Mouse (Mus musculus) heart, postnatal 0 days (tissue): ENCODE data around the gene Kctd19. TPM values are rescaled to one million over a fixed set of nuclear protein-coding genes. Genes with fewer than 3 reads are reported as not detected.

Experiments
- ATAC-seq: fragments of 200-750 bp; cut with Nextera tagmentation; 2 replicates; pipeline ENCODE4 v1.8.0; 2017; ENCODE audit warnings: low read depth, moderate number of reproducible peaks, moderate library complexity; ENCODE audit not compliant: insufficient read depth
- DNase-seq: peaks from one replicate; pipeline ENCODE4 v3.0.0-alpha.2; 2016; ENCODE audit warnings: low spot score
- H3K27ac ChIP-seq: fragments of 300-500 bp; sonication (generic); 2 replicates; pipeline ENCODE4 v1.5.1; 2014; ENCODE audit warnings: low read depth, mild to moderate bottlenecking
- H3K27me3 ChIP-seq: fragments of 300-500 bp; sonication (generic); 2 replicates; pipeline ENCODE4 v1.6.1; 2014; ENCODE audit warnings: low read length, mixed read lengths; ENCODE audit not compliant: control insufficient read depth, insufficient read depth
- H3K36me3 ChIP-seq: fragments of 300-500 bp; sonication (generic); replicated peaks from 2 replicates; pipeline ENCODE4 v1.6.1; 2014; ENCODE audit warnings: low read length, mixed read lengths; ENCODE audit not compliant: control insufficient read depth, insufficient read depth
- H3K4me1 ChIP-seq: fragments of 300-500 bp; sonication (generic); 2 replicates; pipeline ENCODE4 v1.6.1; 2014; ENCODE audit warnings: antibody characterized with exemption; ENCODE audit not compliant: control insufficient read depth, insufficient read depth
- H3K4me2 ChIP-seq: fragments of 300-500 bp; sonication (generic); 2 replicates; pipeline ENCODE4 v1.6.1; 2014; ENCODE audit warnings: low read depth, mild to moderate bottlenecking, low read length, moderate library complexity
- H3K4me3 ChIP-seq: fragments of 300-500 bp; sonication (generic); 2 replicates; pipeline ENCODE4 v1.5.1; 2014; ENCODE audit warnings: low read depth, low read length
- H3K9ac ChIP-seq: fragments of 300-500 bp; sonication (generic); replicated peaks from 2 replicates; pipeline ENCODE4 v1.6.1; 2014; ENCODE audit warnings: low read depth, low read length, mixed read lengths
- H3K9me3 ChIP-seq: fragments of 300-500 bp; sonication (generic); replicated peaks from 2 replicates; pipeline ENCODE4 v1.6.1; 2016; ENCODE audit warnings: low read length; ENCODE audit not compliant: control insufficient read depth
- CTCF ChIP-seq: IDR thresholded peaks from 2 replicates; pipeline ENCODE4 v1.5.1; 2016; ENCODE audit warnings: antibody characterized with exemption, control low read depth, low read depth
- EP300 ChIP-seq: IDR thresholded peaks from 2 replicates; pipeline ENCODE4 v1.6.1; 2016; ENCODE audit warnings: antibody characterized with exemption, low read depth
- WGBS: fragments of 180-500 bp; shearing (Covaris S2); extraction: QIAGEN DNeasy Blood & Tissue Kit; methylation state at CpG from one replicate; pipeline ENCODE4 v1.1.7; 2014; 5-methylcytosine and 5-hydroxymethylcytosine counted together
- polyA plus RNA-seq: library from polyadenylated mRNA; unstranded; fragments of >200 nt; fragmentation: Nextera tagmentation; extraction: Ambion mirVana; gene quantifications from 2 replicates; pipeline ENCODE4 v1.2.1, GENCODE M21; 2015
- total RNA-seq: library from RNA; depleted of rRNA; stranded (reverse); fragments of >200 nt; gene quantifications from 2 replicates; pipeline ENCODE4 v1.2.3, GENCODE M21; 2014; ENCODE audit warnings: low replicate concordance

Kctd19 gene
- total and polyA plus RNA-seq, 2 experiments from 2014 or later = not detected

GRCm38 (mm10) chr8:105406416-105406815, 6.9 kb downstream of the Kctd19 start:
- no peaks in the 10 kb centered on the region for H3K27me3 ChIP-seq
- no peaks in the 10 kb centered on the region for H3K4me1 ChIP-seq
- H3K4me2 ChIP-seq = no peak overlapping the region
- no peaks in the 10 kb centered on the region for H3K9me3 ChIP-seq
- no peak for TF ChIP-seq EP300
- TF ChIP-seq CTCF = no peak
- ATAC-seq = no peak
- no peak overlapping the region for H3K9ac ChIP-seq
- H3K27ac ChIP-seq = no peak overlapping the region
- no peak for DNase-seq
- WGBS = 77% methylated on average over 10 of the region's 10 CpGs
- H3K36me3 ChIP-seq = no peaks in the 10 kb centered on the region
- no peak overlapping the region for H3K4me3 ChIP-seq

GRCm38 (mm10) chr8:105404496-105404895, 8.8 kb downstream of the Kctd19 start:
- no peak overlapping the region for H3K4me2 ChIP-seq
- no peak overlapping the region for H3K27ac ChIP-seq
- no peak overlapping the region for H3K9ac ChIP-seq
- DNase-seq = no peak
- ATAC-seq = no peak
- no peaks in the 10 kb centered on the region for H3K36me3 ChIP-seq
- H3K4me1 ChIP-seq = no peaks in the 10 kb centered on the region
- no peaks in the 10 kb centered on the region for H3K27me3 ChIP-seq
- WGBS = 83% methylated on average over 1 of the region's 1 CpGs
- no peaks in the 10 kb centered on the region for H3K9me3 ChIP-seq
- no peak overlapping the region for H3K4me3 ChIP-seq
- no peak for TF ChIP-seq EP300
- no peak for TF ChIP-seq CTCF

DNA sequence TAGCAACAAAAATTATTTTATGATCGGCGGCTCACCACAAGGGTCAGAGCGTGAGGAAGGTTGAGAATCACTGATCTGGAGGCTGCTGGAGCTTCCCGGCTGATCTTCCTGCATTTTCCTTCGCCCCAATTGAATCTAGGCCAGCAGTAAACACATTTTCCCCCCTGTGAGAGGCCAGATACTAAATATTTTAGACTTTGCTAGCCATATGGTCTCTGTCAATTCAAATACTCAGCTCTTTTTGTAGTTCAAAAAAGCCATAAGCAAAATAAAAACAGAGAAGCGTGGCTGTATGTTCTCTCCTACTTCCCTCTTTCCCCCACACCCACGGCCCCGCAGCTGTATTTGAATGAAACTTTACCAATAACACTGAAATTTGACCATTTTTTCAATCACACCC, 9.8 kb downstream of the Kctd19 start:
- no peaks in the 10 kb centered on the region for H3K27me3 ChIP-seq
- no peak overlapping the region for H3K4me2 ChIP-seq
- H3K36me3 ChIP-seq = no peaks in the 10 kb centered on the region
- DNase-seq = no peak
- no peaks in the 10 kb centered on the region for H3K9me3 ChIP-seq
- no peak overlapping the region for H3K27ac ChIP-seq
- H3K4me3 ChIP-seq = no peak overlapping the region
- H3K9ac ChIP-seq = no peak overlapping the region
- no peak for ATAC-seq
- WGBS = 84% methylated on average over 8 of the region's 8 CpGs
- TF ChIP-seq CTCF (no peak), EP300 (no peak)
- no peaks in the 10 kb centered on the region for H3K4me1 ChIP-seq

DNA sequence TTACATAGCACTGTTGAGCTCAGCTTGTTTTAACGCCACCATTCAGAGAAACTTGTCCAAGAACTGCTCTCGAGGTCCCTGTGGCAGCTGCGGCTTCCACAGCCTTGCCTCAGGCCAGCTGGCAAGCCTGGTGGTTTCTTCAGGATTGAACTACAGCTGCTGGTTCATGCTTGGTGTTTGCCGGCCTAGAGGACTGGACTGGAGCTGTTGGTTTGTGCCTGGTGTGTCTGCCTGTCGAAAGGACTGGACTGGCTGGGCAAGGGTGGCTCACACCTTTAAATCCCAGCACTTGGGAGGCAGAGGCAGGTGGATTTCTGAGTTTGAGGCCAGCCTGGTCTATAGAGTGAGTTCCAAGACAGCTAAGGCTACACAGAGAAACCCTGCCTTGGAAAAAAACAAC, 13.3 kb downstream of the Kctd19 start:
- no peak overlapping the region for H3K4me2 ChIP-seq
- H3K27me3 ChIP-seq = 0 out of 2 replicates have a peak, but pooled peaks cover 5% of the 10 kb centered on the region
- H3K9ac ChIP-seq = no peak overlapping the region
- TF ChIP-seq CTCF (no peak), EP300 (no peak)
- no peak for ATAC-seq
- DNase-seq = no peak
- H3K36me3 ChIP-seq = no peaks in the 10 kb centered on the region
- no peaks in the 10 kb centered on the region for H3K9me3 ChIP-seq
- no peak overlapping the region for H3K27ac ChIP-seq
- WGBS = 85% methylated on average over 5 of the region's 5 CpGs
- H3K4me1 ChIP-seq = no peaks in the 10 kb centered on the region
- H3K4me3 ChIP-seq = no peak overlapping the region

GRCm38 (mm10) chr8:105397747-105398146, 15.6 kb downstream of the Kctd19 start:
- H3K27ac ChIP-seq = no peak overlapping the region
- 0 out of 2 replicates have a peak, but pooled peaks cover 10% of the 10 kb centered on the region for H3K27me3 ChIP-seq
- no peaks in the 10 kb centered on the region for H3K9me3 ChIP-seq
- no peaks in the 10 kb centered on the region for H3K36me3 ChIP-seq
- no peak overlapping the region for H3K9ac ChIP-seq
- no peak overlapping the region for H3K4me2 ChIP-seq
- H3K4me3 ChIP-seq = no peak overlapping the region
- TF ChIP-seq CTCF = peak; percentile 64
- TF ChIP-seq EP300 = no peak
- WGBS = 31% methylated on average over 3 of the region's 3 CpGs
- ATAC-seq (no peak), DNase-seq (peak; percentile 55)
- H3K4me1 ChIP-seq = no peaks in the 10 kb centered on the region

DNA sequence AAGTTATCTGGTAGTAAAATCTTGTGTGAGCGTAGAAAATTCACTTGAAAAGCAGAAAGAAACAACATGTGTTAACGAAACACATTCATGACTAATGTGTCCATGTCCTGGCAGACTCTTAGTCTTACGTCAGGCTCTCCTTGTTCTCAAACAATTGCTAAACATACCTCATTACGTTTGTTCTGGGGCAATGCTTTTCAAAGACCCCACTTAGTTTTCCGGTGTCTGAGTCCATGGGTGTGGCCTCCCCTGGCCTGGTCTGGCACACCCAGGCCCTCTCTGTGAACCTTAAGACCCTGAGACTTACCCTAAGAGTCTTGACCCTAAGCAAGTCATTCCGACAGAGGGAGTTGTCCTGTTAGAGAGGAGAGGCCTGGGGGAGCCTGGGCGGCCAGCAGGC, 19.4 kb downstream of the Kctd19 start:
- Histone ChIP-seq H3K36me3 (no peaks in the 10 kb centered on the region), H3K4me1 (no peaks in the 10 kb centered on the region), H3K9me3 (no peaks in the 10 kb centered on the region), H3K27me3 (peaks cover 20% of the 10 kb centered on the region), H3K4me3 (no peak overlapping the region), H3K4me2 (no peak overlapping the region), H3K27ac (no peak overlapping the region), H3K9ac (no peak overlapping the region)
- 82% methylated on average over 7 of the region's 7 CpGs for WGBS
- ATAC-seq = no peak
- DNase-seq = no peak
- no peak for TF ChIP-seq CTCF
- no peak for TF ChIP-seq EP300
